Comparison of ENCODE assay signal across 10 mouse cellular contexts in genomic region chr8:10663770-10664470, GRCm38 (mm10).
DNase-seq lines count a peak whose midpoint lies in the region; ATAC-seq and TF ChIP-seq lines count a peak whose summit lies in the region.
"Had no signal": no experiment of that assay in that cellular context is flagged by ENCODE, and none has a peak within 500 bp of the region (broad histone marks: within the 10 kb centered on the region; RNA-seq: fewer than 3 reads in every experiment).

No protein-coding gene starts in this region.

- H3K4me1 ChIP-seq in MEL (ENCODE audit: control insufficient read depth in 1 of 2, insufficient read depth in 2 of 2, low read length in 2 of 2): no peaks in the 10 kb centered on the region
- H3K4me1 ChIP-seq in forebrain, embryonic 13.5 days: peaks cover 35% of the 10 kb centered on the region
- H3K4me1 ChIP-seq in midbrain, embryonic 14.5 days (ENCODE audit: control insufficient read depth, insufficient read depth, low read length): peaks cover 21% of the 10 kb centered on the region

- TF ChIP-seq CTCF in MEL (IDR thresholded peaks at IDR 0.05 in 2 of 3, conservative IDR thresholded peaks at IDR 0.05 in 1 of 3; ENCODE audit: control insufficient read depth in 1 of 3, insufficient read depth in 1 of 3, low read depth in 2 of 3, low read length in 3 of 3, poor library complexity in 1 of 3, severe bottlenecking in 1 of 3): no peak

- H3K4me3 ChIP-seq in MEL (ENCODE audit: control insufficient read depth in 1 of 2, insufficient read depth in 1 of 2, low read depth in 2 of 2, low read length in 2 of 2): no peak overlapping the region
- H3K4me3 ChIP-seq in forebrain, embryonic 13.5 days: no peak overlapping the region
- no peak overlapping the region for H3K4me3 ChIP-seq in midbrain, embryonic 14.5 days (replicated peaks; ENCODE audit: low read depth, low read length)

- no peak overlapping the region for H3K4me2 ChIP-seq in forebrain, embryonic 13.5 days
- H3K4me2 ChIP-seq in midbrain, embryonic 14.5 days (ENCODE audit: low read length): no peak overlapping the region

- WGBS in forebrain, embryonic 13.5 days: 12% methylated on average over 8 of the region's 8 CpGs
- 10% methylated on average over 8 of the region's 8 CpGs for WGBS in midbrain, embryonic 14.5 days

- no peak for TF ChIP-seq POLR2A in MEL (IDR thresholded peaks at IDR 0.05; ENCODE audit: control insufficient read depth in 1 of 2, insufficient read depth in 1 of 2, low read depth in 1 of 2, low read length in 2 of 2, poor library complexity in 1 of 2)

- no peaks in the 10 kb centered on the region for H3K9me3 ChIP-seq in MEL (replicated peaks; ENCODE audit: insufficient read depth, low read length)
- no peaks in the 10 kb centered on the region for H3K9me3 ChIP-seq in forebrain, embryonic 13.5 days (replicated peaks)
- no peaks in the 10 kb centered on the region for H3K9me3 ChIP-seq in midbrain, embryonic 14.5 days (ENCODE audit: control insufficient read depth, low read length)

- no peak overlapping the region for H3K9ac ChIP-seq in MEL (ENCODE audit: control insufficient read depth, low read depth, low read length, poor library complexity, severe bottlenecking)
- H3K9ac ChIP-seq in forebrain, embryonic 13.5 days: no peak overlapping the region
- no peak overlapping the region for H3K9ac ChIP-seq in midbrain, embryonic 14.5 days (replicated peaks; ENCODE audit: low read length)

- H3K36me3 ChIP-seq in MEL (ENCODE audit: control insufficient read depth in 1 of 2, insufficient read depth in 2 of 2, low read length in 2 of 2): no peaks in the 10 kb centered on the region
- no peaks in the 10 kb centered on the region for H3K36me3 ChIP-seq in forebrain, embryonic 13.5 days (ENCODE audit: poor library complexity, severe bottlenecking)
- no peaks in the 10 kb centered on the region for H3K36me3 ChIP-seq in midbrain, embryonic 14.5 days (ENCODE audit: control insufficient read depth, insufficient read depth, low read length)

- peak; percentile 28; the same call in 1 of the 2 replicates for ATAC-seq in forebrain, embryonic 13.5 days
- no peak for ATAC-seq in midbrain, embryonic 14.5 days (ENCODE audit: low FRiP score, low TSS enrichment)

- peak; percentile 87 for DNase-seq in heart, adult 11 months
- no peak for DNase-seq in heart, postnatal 4 days
- peak; percentile 22 for DNase-seq in MEL (ENCODE audit: low read depth, low spot score)
- peak; percentile 68 for DNase-seq in midbrain, embryonic 14.5 days
- DNase-seq in thymus, postnatal 36 days: no peak
- no peak for DNase-seq in frontal cortex, postnatal 10 days (ENCODE audit: low spot score in 2 of 2)
- DNase-seq in adrenal gland, adult 2 months: no peak
- DNase-seq: adrenal gland, adult 8-10 months; heart, postnatal 10 days had no signal

- no peaks in the 10 kb centered on the region for H3K79me2 ChIP-seq in MEL (ENCODE audit: control insufficient read depth, insufficient read depth, low read length, poor library complexity)

- H3K27ac ChIP-seq in MEL (ENCODE audit: control insufficient read depth, low read depth, low read length): no peak overlapping the region
- H3K27ac ChIP-seq in forebrain, embryonic 13.5 days: no peak overlapping the region
- no peak overlapping the region for H3K27ac ChIP-seq in midbrain, embryonic 14.5 days (replicated peaks; ENCODE audit: low read depth, low read length)

- no peaks in the 10 kb centered on the region for H3K27me3 ChIP-seq in MEL (ENCODE audit: control insufficient read depth in 1 of 2, insufficient read depth in 2 of 2, low read length in 2 of 2)
- 0 out of 2 replicates have a peak, but pooled peaks cover 9% of the 10 kb centered on the region for H3K27me3 ChIP-seq in forebrain, embryonic 13.5 days
- H3K27me3 ChIP-seq in midbrain, embryonic 14.5 days (ENCODE audit: control insufficient read depth, insufficient read depth, low read length): no peaks in the 10 kb centered on the region

- TF ChIP-seq EP300 in MEL (IDR thresholded peaks at IDR 0.05; ENCODE audit: low read depth in 1 of 2, low read length in 2 of 2): no peak

- TF ChIP-seq RAD21 in MEL (IDR thresholded peaks at IDR 0.05; ENCODE audit: low read depth, low read length): no peak

TF ChIP-seq in MEL, 35 proteins besides CTCF, POLR2A, EP300 and RAD21:
- no peak for TF ChIP-seq JUND (IDR thresholded peaks at IDR 0.05; ENCODE audit: low read depth, low read length)
- TF ChIP-seq USF1 (IDR thresholded peaks at IDR 0.05; ENCODE audit: low read depth, low read length): no peak
- no peak for TF ChIP-seq ZMIZ1 (IDR thresholded peaks at IDR 0.05; ENCODE audit: low read depth, low read length)
- no peak for TF ChIP-seq TBP (IDR thresholded peaks at IDR 0.05; ENCODE audit: low read depth, low read length)
- no peak for TF ChIP-seq NRF1 (IDR thresholded peaks at IDR 0.05; ENCODE audit: insufficient read depth, low read depth, low read length, poor library complexity, severe bottlenecking)
- no peak for TF ChIP-seq CHD2 (IDR thresholded peaks at IDR 0.05; ENCODE audit: low read length)
- TF ChIP-seq MAFK (IDR thresholded peaks at IDR 0.05; ENCODE audit: borderline replicate concordance, low read depth, low read length): no peak
- TF ChIP-seq RCOR1 (IDR thresholded peaks at IDR 0.05; ENCODE audit: low read depth, low read length): no peak
- no peak for TF ChIP-seq MYC (IDR thresholded peaks at IDR 0.05; ENCODE audit: low read depth, low read length)
- TF ChIP-seq POLR2AphosphoS5 (IDR thresholded peaks at IDR 0.05; ENCODE audit: borderline replicate concordance, low read depth, low read length): no peak
- TF ChIP-seq ZNF384 (IDR thresholded peaks at IDR 0.05; ENCODE audit: low read depth, low read length): no peak
- TF ChIP-seq MXI1 (IDR thresholded peaks at IDR 0.05; ENCODE audit: low read depth, low read length): no peak
- TF ChIP-seq SIN3A (IDR thresholded peaks at IDR 0.05; ENCODE audit: low read length): no peak
- TF ChIP-seq POLR2AphosphoS2 (IDR thresholded peaks at IDR 0.05; ENCODE audit: low read length): no peak
- TF ChIP-seq GABPA (IDR thresholded peaks at IDR 0.05; ENCODE audit: low read depth, low read length): no peak
- no peak for TF ChIP-seq GATA1 (IDR thresholded peaks at IDR 0.05; ENCODE audit: low read depth, low read length)
- no peak for TF ChIP-seq BHLHE40 (IDR thresholded peaks at IDR 0.05; ENCODE audit: borderline replicate concordance, low read depth, low read length)
- TF ChIP-seq MYB (IDR thresholded peaks at IDR 0.05; ENCODE audit: low read depth, low read length): no peak
- no peak for TF ChIP-seq NELFE (IDR thresholded peaks at IDR 0.05; ENCODE audit: low read depth, low read length)
TF ChIP-seq in MEL: peak in this region for 0.

Comparison
In these comparisons a context has a peak if more than half of its experiments do, and no peak if none do; other contexts are left out.
1. DNase-seq: peak in heart, adult 11 months (single experiment), MEL (single experiment) and midbrain, embryonic 14.5 days (single experiment); none in heart, postnatal 4 days (single experiment), thymus, postnatal 36 days (0 of 2), frontal cortex, postnatal 10 days (0 of 2) and adrenal gland, adult 2 months (single experiment).